In the genomic region with DNA sequence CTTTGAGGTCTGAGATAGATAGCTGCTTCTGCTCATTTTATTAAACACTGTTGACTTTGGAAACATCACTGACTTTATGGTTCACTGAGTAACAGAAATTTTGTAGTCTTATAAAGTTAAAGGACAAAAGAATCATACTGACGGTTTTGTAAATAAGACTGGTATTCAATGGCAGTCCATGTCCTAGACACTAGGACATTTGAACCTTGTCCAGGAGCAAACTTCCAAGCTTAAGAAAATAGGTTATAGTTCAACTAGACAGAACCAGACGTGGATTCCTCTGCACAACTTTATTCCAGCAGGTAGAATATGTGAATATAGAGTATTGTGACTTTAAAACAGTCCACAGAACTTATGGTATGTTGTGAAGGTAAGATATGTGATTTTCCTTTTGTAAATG, we compare ENCODE assay signal across 22 mouse cellular contexts.
DNase-seq lines count a peak whose midpoint lies in the region; ATAC-seq and TF ChIP-seq lines count a peak whose summit lies in the region.
"Had no signal": no experiment of that assay in that cellular context is flagged by ENCODE, and none has a peak within 500 bp of the region (broad histone marks: within the 10 kb centered on the region; RNA-seq: fewer than 3 reads in every experiment).

No protein-coding gene starts in this region.

- no peaks in the 10 kb centered on the region for H3K9me3 ChIP-seq in liver, postnatal 0 days (ENCODE audit: low read length)
- H3K9me3 ChIP-seq: embryonic facial prominence, embryonic 13.5 days; embryonic facial prominence, embryonic 15.5 days; forebrain, embryonic 10.5 days; forebrain, embryonic 12.5 days had no signal

- H3K4me2 ChIP-seq in liver, postnatal 0 days (ENCODE audit: low read depth, low read length), result no peak overlapping the region
- H3K4me2 ChIP-seq: embryonic facial prominence, embryonic 13.5 days; embryonic facial prominence, embryonic 15.5 days; forebrain, embryonic 12.5 days had no signal

- no peak for ATAC-seq in liver, postnatal 0 days
- ATAC-seq: forebrain, embryonic 14.5 days had no signal

- H3K4me3 ChIP-seq in kidney, adult 2 months (ENCODE audit: insufficient read depth, low read depth, low read length), result no peak overlapping the region
- no peak overlapping the region for H3K4me3 ChIP-seq in liver, adult 2 months (ENCODE audit: insufficient read depth, low read depth, low read length)
- no peak overlapping the region for H3K4me3 ChIP-seq in liver, postnatal 0 days (ENCODE audit: low read depth, low read length)
- H3K4me3 ChIP-seq: embryonic facial prominence, embryonic 13.5 days; embryonic facial prominence, embryonic 15.5 days; erythroblast, embryonic 14.5 days; forebrain, embryonic 10.5 days; forebrain, embryonic 12.5 days had no signal

- peak; percentile 63 for DNase-seq in kidney, adult 2 months
- DNase-seq in kidney, postnatal 4 days, result no peak
- peak; percentile 59 for DNase-seq in kidney, adult 9 months
- DNase-seq in kidney, postnatal 10 days, result no peak
- peak; percentile 36 for DNase-seq in liver, adult 2 months (ENCODE audit: extremely low read depth, low read depth, low spot score)
- no peak for DNase-seq in liver, postnatal 0 days
- DNase-seq: adrenal gland, adult 2 months; adrenal gland, postnatal 10 days; adrenal gland, postnatal 25 days; cerebellum, adult 11 months; cerebellum, adult 18-20 months; cerebellum, adult 8-10 months; cerebellum, adult 9-11 months; cerebellum, postnatal 14 days; cerebellum, postnatal 36 days; embryo, embryonic 11 days had no signal

- no peak for TF ChIP-seq POLR2A in kidney, adult 2 months (IDR thresholded peaks at IDR 0.05; ENCODE audit: low read depth, low read length)
- TF ChIP-seq POLR2A in liver, adult 2 months (IDR thresholded peaks at IDR 0.05; ENCODE audit: extremely low read depth, insufficient read depth, low read length), result no peak

- peaks cover 3% of the 10 kb centered on the region; the same call in 1 of the 2 replicates for H3K4me1 ChIP-seq in kidney, adult 2 months (ENCODE audit: control insufficient read depth, insufficient read depth, low read length)
- no peaks in the 10 kb centered on the region for H3K4me1 ChIP-seq in liver, adult 2 months (ENCODE audit: control insufficient read depth, insufficient read depth, low read length)
- H3K4me1 ChIP-seq in liver, postnatal 0 days (ENCODE audit: insufficient read depth), result no peaks in the 10 kb centered on the region
- H3K4me1 ChIP-seq: embryonic facial prominence, embryonic 13.5 days; embryonic facial prominence, embryonic 15.5 days; forebrain, embryonic 10.5 days; forebrain, embryonic 12.5 days had no signal

- no peak overlapping the region for H3K27ac ChIP-seq in kidney, adult 2 months (ENCODE audit: insufficient read depth, low read depth, low read length)
- no peak overlapping the region for H3K27ac ChIP-seq in liver, adult 2 months (replicated peaks; ENCODE audit: insufficient read depth, low read depth, low read length)
- H3K27ac ChIP-seq in liver, postnatal 0 days (ENCODE audit: low read depth), result no peak overlapping the region
- H3K27ac ChIP-seq: embryonic facial prominence, embryonic 13.5 days; embryonic facial prominence, embryonic 15.5 days; forebrain, embryonic 10.5 days; forebrain, embryonic 12.5 days had no signal

- H3K9ac ChIP-seq in liver, adult 2 months (ENCODE audit: low read depth, low read length), result no peak overlapping the region
- H3K9ac ChIP-seq in liver, postnatal 0 days (replicated peaks), result no peak overlapping the region
- H3K9ac ChIP-seq: embryonic facial prominence, embryonic 13.5 days; embryonic facial prominence, embryonic 15.5 days; forebrain, embryonic 12.5 days had no signal

- no peaks in the 10 kb centered on the region for H3K27me3 ChIP-seq in kidney, adult 2 months (replicated peaks; ENCODE audit: control insufficient read depth, insufficient read depth, low read length)
- no peaks in the 10 kb centered on the region for H3K27me3 ChIP-seq in liver, adult 2 months (ENCODE audit: control insufficient read depth, insufficient read depth, low read length)
- H3K27me3 ChIP-seq in liver, postnatal 0 days (ENCODE audit: insufficient read depth, low read length), result no peaks in the 10 kb centered on the region
- H3K27me3 ChIP-seq: embryonic facial prominence, embryonic 13.5 days; embryonic facial prominence, embryonic 15.5 days; forebrain, embryonic 12.5 days had no signal

- no peak for TF ChIP-seq CTCF in kidney, adult 2 months (conservative IDR thresholded peaks at IDR 0.05; ENCODE audit: insufficient read depth, insufficient read length, low read depth, low read length)
- no peak for TF ChIP-seq CTCF in liver, adult 2 months (IDR thresholded peaks at IDR 0.05; ENCODE audit: low read depth, low read length)
- TF ChIP-seq CTCF in liver, postnatal 0 days (IDR thresholded peaks at IDR 0.05; ENCODE audit: low read depth), result no peak

- no peaks in the 10 kb centered on the region for H3K79me2 ChIP-seq in liver, adult 2 months (ENCODE audit: control insufficient read depth, insufficient read depth, low read length)

- TF ChIP-seq EP300 in liver, postnatal 0 days (IDR thresholded peaks at IDR 0.05; ENCODE audit: low read depth), result no peak

- no peaks in the 10 kb centered on the region for H3K36me3 ChIP-seq in kidney, adult 2 months (ENCODE audit: control insufficient read depth, insufficient read depth, low read length)
- H3K36me3 ChIP-seq in liver, adult 2 months (ENCODE audit: control insufficient read depth, insufficient read depth, low read length), result no peaks in the 10 kb centered on the region
- no peaks in the 10 kb centered on the region for H3K36me3 ChIP-seq in liver, postnatal 0 days (replicated peaks; ENCODE audit: insufficient read depth, low read length)
- H3K36me3 ChIP-seq: embryonic facial prominence, embryonic 13.5 days; embryonic facial prominence, embryonic 15.5 days; forebrain, embryonic 10.5 days; forebrain, embryonic 12.5 days had no signal

- WGBS in kidney, adult 2 months, result 27% methylated on average over 2 of the region's 2 CpGs
- 41% methylated on average over 2 of the region's 2 CpGs for WGBS in liver, adult 2 months
- 40% methylated on average over 2 of the region's 2 CpGs for WGBS in liver, postnatal 0 days (ENCODE audit: insufficient replicate concordance)

Comparison
In these comparisons a context has a peak if more than half of its experiments do, and no peak if none do; other contexts are left out.
1. DNase-seq: peak in kidney, adult 2 months (single experiment), kidney, adult 9 months (single experiment) and liver, adult 2 months (single experiment); none in kidney, postnatal 4 days (0 of 2), kidney, postnatal 10 days (single experiment) and liver, postnatal 0 days (single experiment).